ENCODE assay signal across 8 mouse cellular contexts in the genomic region with DNA sequence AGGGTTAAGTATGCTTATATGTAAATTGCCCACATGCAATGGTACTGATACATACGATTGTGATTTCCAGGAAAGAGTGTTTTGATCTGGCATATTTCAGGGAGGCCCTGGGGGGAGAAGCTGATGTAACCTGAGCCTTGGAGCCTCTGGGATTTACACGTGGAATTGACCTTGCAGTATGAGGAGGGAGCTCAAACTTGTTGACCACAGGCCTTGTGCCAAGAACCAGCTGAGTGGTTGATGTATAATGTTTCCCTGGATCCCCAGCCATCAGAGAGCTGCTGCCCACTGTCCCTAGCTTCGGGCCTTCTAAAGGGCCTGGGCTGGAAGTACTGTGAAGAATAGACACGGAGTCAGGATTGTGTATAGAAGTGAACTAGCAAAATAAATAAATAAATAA. TPM values are rescaled to one million over a fixed set of nuclear protein-coding genes. Genes with fewer than 3 reads are reported as not detected.
DNase-seq lines count a peak whose midpoint lies in the region; ATAC-seq and TF ChIP-seq lines count a peak whose summit lies in the region.

No protein-coding gene starts in this region.

- 52% methylated on average over 4 of the region's 4 CpGs for WGBS in hindbrain, postnatal 0 days
- 42% methylated on average over 4 of the region's 4 CpGs for WGBS in liver, embryonic 16.5 days (ENCODE audit: insufficient replicate concordance)

- H3K4me2 ChIP-seq in hindbrain, postnatal 0 days (ENCODE audit: low read depth, low read length) = peak overlapping the region; percentile 71
- peak overlapping the region; percentile 85 for H3K4me2 ChIP-seq in liver, embryonic 16.5 days (ENCODE audit: low read depth, low read length)

- no peaks in the 10 kb centered on the region for H3K27me3 ChIP-seq in hindbrain, postnatal 0 days (ENCODE audit: insufficient read depth, low read length)
- no peaks in the 10 kb centered on the region for H3K27me3 ChIP-seq in liver, embryonic 16.5 days (ENCODE audit: control insufficient read depth, insufficient read depth, low read depth, low read length)

- H3K9me3 ChIP-seq in hindbrain, postnatal 0 days (ENCODE audit: low read length) = no peaks in the 10 kb centered on the region
- H3K9me3 ChIP-seq in liver, embryonic 16.5 days (replicated peaks; ENCODE audit: control insufficient read depth, low read length) = no peaks in the 10 kb centered on the region

- no peak overlapping the region for H3K4me3 ChIP-seq in hindbrain, postnatal 0 days (ENCODE audit: low read length)
- H3K4me3 ChIP-seq in liver, embryonic 16.5 days (ENCODE audit: low read depth, low read length) = peak overlapping the region; percentile 89

- H3K4me1 ChIP-seq in hindbrain, postnatal 0 days (ENCODE audit: insufficient read depth, low read length) = no peaks in the 10 kb centered on the region; the same call in 1 of the 2 replicates
- peaks cover 28% of the 10 kb centered on the region for H3K4me1 ChIP-seq in liver, embryonic 16.5 days (ENCODE audit: control insufficient read depth, low read depth, low read length)

- no peak overlapping the region for H3K27ac ChIP-seq in hindbrain, postnatal 0 days
- peak overlapping the region; percentile 88 for H3K27ac ChIP-seq in liver, embryonic 16.5 days (ENCODE audit: low read length)

- no peak for ATAC-seq in cerebellum, adult (ENCODE audit: insufficient number of reproducible peaks, low FRiP score, low TSS enrichment)
- no peak for ATAC-seq in hindbrain, postnatal 0 days
- ATAC-seq in liver, embryonic 16.5 days (ENCODE audit: low read depth) = no peak

- peak; percentile 43 for DNase-seq in cerebellum, adult 9-11 months
- peak; percentile 85 for DNase-seq in NIH3T3 (ENCODE audit: low read depth)
- DNase-seq in hindbrain, postnatal 0 days (ENCODE audit: low spot score) = no peak
- no peak for DNase-seq in urinary bladder, postnatal 25 days (ENCODE audit: low spot score)
- no peak for DNase-seq in adrenal gland, adult 8-10 months
- DNase-seq in right cerebral cortex, postnatal 4 days = no peak

- no peak for TF ChIP-seq CTCF in hindbrain, postnatal 0 days (IDR thresholded peaks at IDR 0.05; ENCODE audit: low read depth)

- no peak overlapping the region for H3K9ac ChIP-seq in hindbrain, postnatal 0 days (replicated peaks; ENCODE audit: low read length)
- H3K9ac ChIP-seq in liver, embryonic 16.5 days (ENCODE audit: low read depth, low read length) = peak overlapping the region; percentile 90

- no peaks in the 10 kb centered on the region for H3K36me3 ChIP-seq in hindbrain, postnatal 0 days (ENCODE audit: insufficient read depth, low read length)
- H3K36me3 ChIP-seq in liver, embryonic 16.5 days (ENCODE audit: control insufficient read depth, insufficient read depth) = peaks cover 3% of the 10 kb centered on the region; the same call in 1 of the 2 replicates

RNA-seq across cellular contexts. Expression of a gene that starts 1.0 kb away (rescaled TPM):
- 18.4 and 23.2 TPM in 2 replicates for total RNA-seq in hindbrain, postnatal 0 days (2014; rRNA removed)
- polyA plus RNA-seq in hindbrain, postnatal 0 days (2015; fragmentation: Nextera tagmentation; extraction: Ambion mirVana) = 22.0 and 24.5 TPM in 2 replicates
- polyA plus RNA-seq in liver, embryonic 16.5 days (2015; fragmentation: Nextera tagmentation; extraction: Ambion mirVana) = 30.7 and 30.9 TPM in 2 replicates
- total RNA-seq in adrenal gland, adult 8-10 months (2022) = 10 to 100 TPM; 46.8 to 72.1 (median 57.8) TPM

RNA-seq across cellular contexts. Expression of a gene that starts 12.1 kb away (rescaled TPM):
- 2.9 and 4.4 TPM in 2 replicates for total RNA-seq in hindbrain, postnatal 0 days (2014; rRNA removed)
- polyA plus RNA-seq in hindbrain, postnatal 0 days (2015; fragmentation: Nextera tagmentation; extraction: Ambion mirVana) = 4.1 and 4.3 TPM in 2 replicates
- polyA plus RNA-seq in liver, embryonic 16.5 days (2015; fragmentation: Nextera tagmentation; extraction: Ambion mirVana) = 7.8 and 10.2 TPM in 2 replicates
- 10 to 100 TPM; 15.6 to 22.2 (median 16.3) TPM for total RNA-seq in adrenal gland, adult 8-10 months (2022)

RNA-seq across cellular contexts. Expression of a gene that starts 44.2 kb away (rescaled TPM):
- 0.14 TPM in 1 of 2 replicates, not detected in the other for total RNA-seq in hindbrain, postnatal 0 days (2014; rRNA removed)
- 0.10 and 0.29 TPM in 2 replicates for polyA plus RNA-seq in hindbrain, postnatal 0 days (2015; fragmentation: Nextera tagmentation; extraction: Ambion mirVana)
- not detected in 2 replicates for polyA plus RNA-seq in liver, embryonic 16.5 days (2015; fragmentation: Nextera tagmentation; extraction: Ambion mirVana)
- total RNA-seq in adrenal gland, adult 8-10 months (2022) = not detected

RNA-seq across cellular contexts. Expression of a gene that starts 50.5 kb away (rescaled TPM):
- 0.16 and 0.18 TPM in 2 replicates for total RNA-seq in hindbrain, postnatal 0 days (2014; rRNA removed)
- polyA plus RNA-seq in hindbrain, postnatal 0 days (2015; fragmentation: Nextera tagmentation; extraction: Ambion mirVana) = 0.49 and 0.58 TPM in 2 replicates
- not detected in 2 replicates for polyA plus RNA-seq in liver, embryonic 16.5 days (2015; fragmentation: Nextera tagmentation; extraction: Ambion mirVana)
- not detected for total RNA-seq in adrenal gland, adult 8-10 months (2022)

RNA-seq across cellular contexts. Expression of a gene that starts 55.3 kb away (rescaled TPM):
- 20.0 and 28.1 TPM in 2 replicates for total RNA-seq in hindbrain, postnatal 0 days (2014; rRNA removed)
- polyA plus RNA-seq in hindbrain, postnatal 0 days (2015; fragmentation: Nextera tagmentation; extraction: Ambion mirVana) = 43.5 and 49.9 TPM in 2 replicates
- polyA plus RNA-seq in liver, embryonic 16.5 days (2015; fragmentation: Nextera tagmentation; extraction: Ambion mirVana) = 11.6 and 12.7 TPM in 2 replicates
- total RNA-seq in adrenal gland, adult 8-10 months (2022) = 10 to 100 TPM; 58.4 to 89.8 (median 74.5) TPM

Comparison
In these comparisons a context has a peak if more than half of its experiments do, and no peak if none do; other contexts are left out.
1. DNase-seq: peak in cerebellum, adult 9-11 months (single experiment) and NIH3T3 (single experiment); none in hindbrain, postnatal 0 days (single experiment), urinary bladder, postnatal 25 days (single experiment), adrenal gland, adult 8-10 months (single experiment) and right cerebral cortex, postnatal 4 days (single experiment).